Mouse (Mus musculus) central nervous system, embryonic 14 days (tissue): ENCODE data around the gene Liph. TPM values are rescaled to one million over a fixed set of nuclear protein-coding genes. Genes with fewer than 3 reads are reported as not detected.

Experiments
- polyA plus RNA-seq: library from polyadenylated mRNA; depleted of rRNA; stranded (reverse); fragments of >200 nt; gene quantifications from 2 replicates; pipeline ENCODE4 v1.2.3, GENCODE M21; 2012; rRNA removed

The Liph gene
- polyA plus RNA-seq, result 0.34 and 0.44 TPM in 2 replicates

GRCm38 (mm10) chr16:21995304-21995703, at the start of gene Liph:
Liph (minus strand) TSS chr16:21995663.

GRCm38 (mm10) chr16:22009099-22009584, 13.7 kb upstream of the Liph start, which contains the start of gene Senp2:
Senp2 (plus strand) TSS chr16:22009484.

GRCm38 (mm10) chr16:21946761-21947715, 48.4 kb downstream of the Liph start, which contains the start of gene Tmem41a:
Tmem41a (minus strand) TSS chr16:21947552.

Other genes with a start within 250 kb of the Liph start
- 1.8 and 2.8 TPM in 2 replicates for gene Ehhadh, start 207.9 kb downstream of the Liph start, polyA plus RNA-seq
- 7.9 and 8.4 TPM in 2 replicates for gene Map3k13, start 201.3 kb downstream of the Liph start, polyA plus RNA-seq
- gene Tmem41a, start 48.1 kb downstream of the Liph start, polyA plus RNA-seq, result 23.3 and 27.3 TPM in 2 replicates
- 40.5 and 43.3 TPM in 2 replicates for gene Senp2, start 13.8 kb upstream of the Liph start, polyA plus RNA-seq
- 34.2 and 35.4 TPM in 2 replicates for gene Igf2bp2, start 167.6 kb upstream of the Liph start, polyA plus RNA-seq